Mouse (Mus musculus) spleen, adult 2 months (tissue): ENCODE results near the gene Acvr1b. TPM values are rescaled to one million over a fixed set of nuclear protein-coding genes. Genes with fewer than 3 reads are reported as not detected.

ENCODE experiments used
- DNase-seq, 2 experiments: peaks; one replicate each; pipeline versions ENCODE4 v3.0.0 to v3.0.0-alpha.2; 2012 to 2021; ENCODE audit warnings: low spot score in 2 of 2, low read depth in 1 of 2
- H3K27ac ChIP-seq: fragments of 200-500 bp; 2 replicates; pipeline ENCODE4 v1.5.1; 2012; ENCODE audit warnings: low read length, inconsistent platforms; ENCODE audit not compliant: insufficient read depth
- H3K27me3 ChIP-seq: fragments of 200-500 bp; 2 replicates; pipeline ENCODE4 v1.6.1; 2012; ENCODE audit warnings: mild to moderate bottlenecking, moderate library complexity, low read length, inconsistent platforms; ENCODE audit not compliant: control insufficient read depth, insufficient read depth
- H3K36me3 ChIP-seq: fragments of 200-500 bp; 2 replicates; pipeline ENCODE4 v1.6.1; 2012; ENCODE audit warnings: mild to moderate bottlenecking, low read length, inconsistent platforms; ENCODE audit not compliant: control insufficient read depth, insufficient read depth
- H3K4me1 ChIP-seq: fragments of 200-500 bp; 2 replicates; pipeline ENCODE4 v1.6.1; 2011; ENCODE audit warnings: inconsistent platforms; ENCODE audit not compliant: control insufficient read depth, insufficient read depth, insufficient read length
- H3K4me3 ChIP-seq: fragments of 200-500 bp; 2 replicates; pipeline ENCODE4 v1.5.1; 2011; ENCODE audit warnings: mild to moderate bottlenecking, inconsistent platforms; ENCODE audit not compliant: insufficient read depth, insufficient read length; ENCODE audit errors: extremely low read depth
- CTCF ChIP-seq: fragments of 200-500 bp; IDR thresholded peaks from 2 replicates; pipeline ENCODE4 v1.5.1; 2011; ENCODE audit warnings: mild to moderate bottlenecking, inconsistent platforms; ENCODE audit not compliant: insufficient read depth, insufficient read length, insufficient replicate concordance; ENCODE audit errors: extremely low read depth
- POLR2A ChIP-seq: fragments of 200-500 bp; IDR thresholded peaks from 2 replicates; pipeline ENCODE4 v1.6.1; 2011; ENCODE audit warnings: low read depth, low read length, inconsistent platforms
- WGBS: fragments of 180-500 bp; shearing (Covaris S2); methylation state at CpG from one replicate; pipeline ENCODE4 v1.1.7; 2018; 5-methylcytosine and 5-hydroxymethylcytosine counted together
- polyA plus RNA-seq: library from polyadenylated mRNA; depleted of rRNA; stranded (reverse); fragments of >200 nt; gene quantifications from 2 replicates; pipeline ENCODE4 v1.2.3, GENCODE M21; 2012; rRNA removed

Gene Acvr1b
- polyA plus RNA-seq, 1 experiment, result 17.9 TPM

GRCm38 (mm10) chr15:101259922-101260321 lies 86.1 kb downstream of the Acvr1b start:
- TF ChIP-seq POLR2A, result no peak
- no peak for TF ChIP-seq CTCF
- H3K4me3 ChIP-seq, result no peak overlapping the region
- no peaks in the 10 kb centered on the region; the same call in 1 of the 2 replicates for H3K36me3 ChIP-seq
- no peaks in the 10 kb centered on the region for H3K27me3 ChIP-seq
- peaks cover 45% of the 10 kb centered on the region; the same call in 1 of the 2 replicates for H3K4me1 ChIP-seq
- no peak overlapping the region; the same call in 1 of the 2 replicates for H3K27ac ChIP-seq
- DNase-seq, result no peak
- 98% methylated on average over 3 of the region's 3 CpGs for WGBS

- no peaks in the 10 kb centered on the region for H3K27me3 ChIP-seq
- H3K36me3 ChIP-seq, result no peaks in the 10 kb centered on the region; the same call in 1 of the 2 replicates
- H3K27ac ChIP-seq, result no peak overlapping the region; the same call in 1 of the 2 replicates
- peaks cover 44% of the 10 kb centered on the region; the same call in 1 of the 2 replicates for H3K4me1 ChIP-seq
- no peak for DNase-seq
- TF ChIP-seq POLR2A (no peak), CTCF (no peak)
- WGBS, result 82% methylated on average over 10 of the region's 10 CpGs
- H3K4me3 ChIP-seq, result no peak overlapping the region
Observed at GRCm38 (mm10) chr15:101260387-101260786, 86.5 kb downstream of the Acvr1b start.

- Histone ChIP-seq H3K36me3 (no peaks in the 10 kb centered on the region; the same call in 1 of the 2 replicates), H3K4me3 (no peak overlapping the region), H3K27ac (peak overlapping the region; percentile 30), H3K27me3 (no peaks in the 10 kb centered on the region), H3K4me1 (peaks cover 46% of the 10 kb centered on the region; the same call in 1 of the 2 replicates)
- 38% methylated on average over 13 of the region's 13 CpGs for WGBS
- DNase-seq, result no peak
- TF ChIP-seq CTCF (no peak), POLR2A (no peak)
Observed at GRCm38 (mm10) chr15:101260874-101261622, 87.2 kb downstream of the Acvr1b start.

GRCm38 (mm10) chr15:101262502-101262901 lies 88.6 kb downstream of the Acvr1b start:
- H3K27ac ChIP-seq, result peak overlapping the region; percentile 63; the same call in 1 of the 2 replicates

More at GRCm38 (mm10) chr15:101262502-101262901, 88.6 kb downstream of the Acvr1b start:
- peak in 1 of 2 experiments; percentile 49 for DNase-seq
- H3K4me1 ChIP-seq, result peaks cover 37% of the 10 kb centered on the region
- H3K36me3 ChIP-seq, result no peaks in the 10 kb centered on the region; the same call in 1 of the 2 replicates
- WGBS, result 12% methylated on average over 5 of the region's 5 CpGs
- H3K27me3 ChIP-seq, result no peaks in the 10 kb centered on the region
- TF ChIP-seq CTCF (no peak), POLR2A (no peak)
- no peak overlapping the region for H3K4me3 ChIP-seq

Other genes starting within 250 kb of the Acvr1b start
- gene Gm47841, start 126.7 kb upstream of the Acvr1b start, polyA plus RNA-seq, result not detected in 2 replicates
- gene Fignl2, start 95.5 kb upstream of the Acvr1b start, polyA plus RNA-seq, result 2.2 and 2.6 TPM in 2 replicates
- not detected in 2 replicates for gene Ankrd33, start 58.3 kb upstream of the Acvr1b start, polyA plus RNA-seq
- gene Acvrl1, start 45.5 kb upstream of the Acvr1b start, polyA plus RNA-seq, result 27.8 and 28.9 TPM in 2 replicates
- gene Grasp, start 50.1 kb downstream of the Acvr1b start, polyA plus RNA-seq, result 5.6 and 6.5 TPM in 2 replicates
- 50.3 and 63.8 TPM in 2 replicates for gene Nr4a1, start 80.2 kb downstream of the Acvr1b start, polyA plus RNA-seq
- 24.5 and 29.4 TPM in 2 replicates for gene Atg101, start 110.2 kb downstream of the Acvr1b start, polyA plus RNA-seq
- gene 6030408B16Rik, start 119.1 kb downstream of the Acvr1b start, polyA plus RNA-seq, result 0.12 and 0.25 TPM in 2 replicates
- gene Krt80, start 196.1 kb downstream of the Acvr1b start, polyA plus RNA-seq, result 9.9 and 13.6 TPM in 2 replicates
- 0.86 and 1.7 TPM in 2 replicates for gene Krt7, start 237.0 kb downstream of the Acvr1b start, polyA plus RNA-seq